Mouse (Mus musculus): ENCODE measurements around the gene 1500011B03Rik.
"Not testable (repeated sequence)": the region's sequence is repeated elsewhere in the genome, so short reads cannot be mapped to it uniquely, and the experiment has no call there.

Gene 1500011B03Rik

DNA sequence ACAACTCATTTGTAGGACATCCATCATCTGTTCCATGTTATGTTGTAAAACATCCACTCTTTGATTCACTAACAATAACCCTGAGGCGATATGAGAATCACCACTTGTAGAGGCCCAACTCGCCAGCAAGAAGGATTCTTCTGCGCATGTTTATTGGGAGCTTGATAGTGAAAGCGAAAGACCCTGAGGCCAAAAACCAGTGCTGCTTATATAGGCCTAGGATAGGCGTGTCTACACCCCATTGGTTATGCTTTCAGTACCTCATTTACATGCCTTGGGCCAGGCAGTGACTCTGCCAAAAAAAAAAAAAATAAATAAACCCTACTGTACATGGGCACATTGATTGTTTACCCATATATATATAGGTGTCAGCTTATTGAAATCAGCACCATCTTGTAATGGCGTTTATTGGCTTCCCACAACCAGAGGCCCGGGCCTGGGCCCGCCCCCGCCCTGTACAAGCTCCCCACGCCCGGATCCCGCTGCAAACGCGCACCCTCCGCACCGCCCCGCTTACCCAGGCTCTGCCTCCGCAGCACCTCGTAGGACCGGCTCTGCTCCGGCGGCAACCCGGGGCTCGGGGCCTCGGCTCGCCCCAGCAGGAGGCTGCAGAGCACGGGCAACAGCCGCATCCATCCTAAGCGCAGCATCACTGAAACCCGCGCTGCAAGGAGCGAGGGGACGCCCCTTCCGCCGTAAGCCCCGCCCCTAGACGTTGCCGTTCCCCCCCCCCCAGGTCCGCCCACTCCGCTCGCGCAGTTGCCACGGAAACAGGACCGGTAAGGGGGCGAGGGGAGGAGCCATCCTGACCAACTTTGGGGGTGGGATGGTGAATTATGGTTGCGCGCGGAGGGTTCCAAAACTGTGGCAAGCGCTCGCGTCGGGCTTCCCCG, at the start of gene 1500011B03Rik:
TSS of gene 1500011B03Rik (minus strand) at position 673 of the 893 bp plus-strand sequence.
- peak; percentile 83 for DNase-seq (ENCODE audit: low read depth, low spot score)

DNA sequence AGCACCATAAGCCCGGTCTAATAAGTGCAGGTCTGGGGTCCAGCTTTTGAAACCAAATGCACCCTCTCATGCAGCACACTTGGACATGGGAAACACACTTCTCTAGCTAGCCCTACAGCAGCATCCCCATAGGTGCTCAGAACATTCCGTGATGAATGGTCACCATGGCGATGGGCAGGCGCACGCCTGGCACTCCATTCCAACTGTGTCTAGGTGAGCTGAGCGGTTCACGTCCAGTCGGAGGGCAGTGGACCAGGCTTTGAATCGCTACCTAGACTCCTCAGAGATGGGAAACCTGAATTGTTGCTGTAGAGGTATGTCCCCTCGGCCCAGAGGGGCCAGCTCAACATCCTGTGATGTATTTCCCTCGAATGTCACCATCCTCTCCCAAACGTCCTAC, 42.0 kb upstream of the 1500011B03Rik start:
- no peak for DNase-seq (ENCODE audit: low read depth, low spot score)

DNA sequence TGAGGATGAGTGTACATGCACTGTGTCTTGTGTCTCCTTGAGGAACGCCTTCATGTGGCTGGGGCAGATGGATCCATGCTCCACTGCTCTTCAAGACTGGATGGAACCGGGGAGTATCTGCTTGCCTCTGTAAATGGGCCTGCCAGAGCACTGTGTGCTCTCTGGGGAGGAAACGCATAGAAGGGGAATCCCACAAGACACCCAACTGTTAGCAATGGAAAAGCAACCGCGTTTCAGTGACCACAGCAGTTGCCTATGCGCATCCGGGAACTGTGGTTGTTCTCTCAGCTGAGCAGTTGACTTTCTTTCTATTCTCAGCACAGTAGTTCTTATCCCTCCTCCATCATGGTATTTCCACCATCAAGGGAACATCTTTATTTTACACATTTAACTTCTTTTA, 41.5 kb upstream of the 1500011B03Rik start:
- no peak for DNase-seq (ENCODE audit: low read depth, low spot score)

DNA sequence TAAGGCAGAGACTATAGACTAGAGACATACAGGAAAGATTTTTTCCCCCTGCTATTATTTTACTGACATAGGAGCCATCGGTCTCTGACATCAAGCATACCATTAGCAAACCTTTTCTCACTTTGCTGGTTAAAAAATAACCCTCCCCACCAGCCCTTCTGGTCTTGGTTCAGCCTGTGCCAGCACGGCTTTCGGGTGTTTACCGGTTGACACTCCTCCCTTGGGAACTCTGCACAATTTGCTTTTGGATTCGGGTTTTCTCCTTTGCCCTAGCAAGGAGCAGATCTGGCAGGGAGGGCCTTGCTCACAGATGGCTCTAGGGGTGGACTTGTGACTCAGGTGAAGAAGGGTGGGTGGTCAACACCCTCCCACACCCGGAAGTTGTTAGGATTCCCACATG, 38.5 kb upstream of the 1500011B03Rik start:
- no peak for DNase-seq (ENCODE audit: low read depth, low spot score)

DNA sequence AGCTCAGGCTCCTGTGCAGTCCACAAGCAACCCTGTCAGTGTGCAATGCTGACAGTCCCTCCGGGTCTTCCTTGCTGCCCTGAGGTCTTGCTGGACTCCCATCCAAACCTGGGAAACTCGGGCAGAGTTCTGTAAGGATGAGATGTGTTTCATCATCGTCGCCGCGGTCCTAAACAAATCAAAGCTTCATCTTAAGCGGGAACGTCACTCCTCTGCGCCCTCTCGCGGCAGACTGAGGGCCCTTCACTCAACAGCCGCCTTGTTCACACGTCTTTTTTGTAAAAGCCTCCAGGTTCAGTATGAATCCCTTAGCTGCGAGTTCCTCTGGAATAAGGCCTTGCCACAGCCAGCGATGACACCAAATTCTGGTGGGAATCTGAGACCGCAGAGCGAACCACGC, 36.0 kb upstream of the 1500011B03Rik start:
- DNase-seq (ENCODE audit: low read depth, low spot score), result peak; percentile 81

DNA sequence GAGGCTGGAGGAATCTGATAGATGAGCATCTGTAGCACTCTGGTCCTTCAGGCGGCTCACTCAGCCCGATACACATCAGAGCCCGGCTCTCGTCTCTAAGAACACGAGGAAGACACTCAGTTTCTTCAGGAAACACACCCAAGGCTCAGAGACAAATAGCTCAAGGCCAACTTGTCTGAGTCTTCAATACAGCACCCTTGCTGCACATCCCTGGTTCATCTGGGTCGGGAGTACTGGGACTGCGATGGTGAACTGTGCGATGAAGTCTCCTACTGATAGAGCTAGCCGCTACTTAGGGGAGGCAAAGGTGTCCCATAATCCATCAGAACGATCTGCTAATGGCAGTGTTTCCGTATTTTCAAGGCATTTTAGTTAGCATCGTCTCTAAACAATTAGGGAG, 35.3 kb upstream of the 1500011B03Rik start, which contains the start of gene Gm9936:
TSS of gene Gm9936 (minus strand) at position 101 of the 400 bp plus-strand sequence.
- DNase-seq (ENCODE audit: low read depth, low spot score), result no peak

DNA sequence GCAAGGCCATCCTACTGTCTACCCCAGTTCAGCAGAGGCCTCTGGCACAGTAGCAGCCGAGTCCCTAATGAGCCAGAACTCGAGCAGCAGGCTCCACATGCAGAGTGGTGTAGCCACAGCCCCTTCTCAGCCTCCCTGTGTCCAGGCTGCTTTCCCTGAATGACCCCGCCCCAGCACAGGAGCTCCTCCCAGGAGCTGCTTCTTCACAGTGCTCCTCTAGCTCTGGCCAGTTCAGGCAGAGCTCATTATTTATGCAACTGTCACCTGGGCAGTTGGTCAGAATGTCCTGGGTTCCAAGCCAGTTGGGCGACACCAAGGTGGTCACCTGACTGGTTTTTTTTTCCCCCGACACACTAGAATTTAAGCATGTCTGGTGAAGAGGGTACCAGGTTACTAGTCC, 30.1 kb upstream of the 1500011B03Rik start, which contains the start of gene 4930519G04Rik:
TSS of gene 4930519G04Rik (plus strand) at position 301 of the 400 bp plus-strand sequence.
- DNase-seq (ENCODE audit: low read depth, low spot score), result not testable (repeated sequence)

DNA sequence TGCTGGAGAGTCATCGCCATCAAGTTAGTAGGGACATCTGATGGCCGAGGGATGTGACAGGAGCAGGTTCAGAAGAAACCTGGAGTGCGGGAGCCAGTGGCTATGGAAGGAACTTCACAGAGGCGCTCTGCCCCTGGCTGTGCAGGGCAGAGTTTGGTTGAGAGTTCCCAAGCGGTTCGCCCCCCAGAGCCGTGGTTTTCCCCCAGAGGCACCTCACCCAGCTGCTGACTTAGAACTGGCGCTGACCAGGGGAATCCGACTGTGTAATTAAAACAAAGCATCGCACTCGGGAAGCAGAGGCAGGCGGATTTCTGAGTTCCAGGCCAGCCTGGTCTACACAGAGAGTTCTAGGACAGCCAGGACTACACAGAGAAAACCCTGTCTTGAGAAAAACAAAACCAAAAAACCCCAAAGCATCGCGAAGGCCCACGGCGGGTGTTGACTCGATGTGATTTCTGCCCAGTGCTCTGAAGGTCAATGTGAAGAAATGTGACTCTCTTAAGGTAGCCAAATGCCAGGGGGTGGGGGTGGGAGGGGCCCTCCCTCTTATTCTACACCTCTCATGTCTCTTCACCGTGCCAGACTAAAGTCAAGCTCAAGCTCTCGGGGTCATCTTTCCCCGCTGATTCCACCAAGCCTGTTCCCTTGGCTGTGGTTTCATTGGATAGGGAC, 28.4 kb upstream of the 1500011B03Rik start:
- no peak for DNase-seq (ENCODE audit: low read depth, low spot score)

DNA sequence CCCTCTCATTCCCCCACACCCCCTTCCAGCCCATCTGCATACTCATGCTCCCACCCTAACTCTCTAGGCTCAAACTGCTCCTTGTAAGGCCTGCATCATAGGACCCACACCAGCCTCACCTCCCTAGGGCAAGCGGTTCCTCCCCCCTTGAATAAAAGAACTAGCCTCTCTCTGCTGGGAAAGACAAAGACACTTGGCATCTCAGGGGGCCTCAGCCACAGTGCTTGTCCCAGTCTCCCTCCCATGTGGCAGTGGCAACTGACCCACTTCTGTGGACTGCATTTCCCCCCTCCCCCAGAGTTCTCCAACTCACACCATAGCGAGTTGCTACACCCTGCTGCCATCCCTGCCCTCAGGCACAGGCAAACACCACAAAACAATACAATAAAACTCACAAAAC, 21.1 kb upstream of the 1500011B03Rik start:
- DNase-seq (ENCODE audit: low read depth, low spot score), result not testable (repeated sequence)

DNA sequence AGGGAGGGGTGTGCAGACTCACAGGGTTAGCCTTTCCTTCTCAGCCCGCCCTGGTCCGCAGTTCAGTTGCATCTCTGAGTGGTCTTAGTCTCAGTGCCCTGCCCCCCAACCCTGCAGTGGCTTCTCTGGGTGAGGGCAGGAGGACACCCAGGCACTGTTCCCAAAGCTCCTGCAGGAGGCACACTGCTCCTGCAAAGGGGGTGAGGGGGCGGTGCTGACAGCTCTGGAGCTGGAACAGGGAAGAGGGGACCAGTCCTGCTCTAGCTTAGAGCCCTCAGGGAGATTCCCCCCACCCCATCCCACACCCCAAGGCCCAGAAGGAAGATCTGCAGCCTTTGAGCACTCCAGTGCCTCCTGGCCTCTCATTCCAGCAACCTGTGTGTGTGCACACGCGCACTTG, 19.4 kb upstream of the 1500011B03Rik start:
- DNase-seq (ENCODE audit: low read depth, low spot score), result no peak

DNA sequence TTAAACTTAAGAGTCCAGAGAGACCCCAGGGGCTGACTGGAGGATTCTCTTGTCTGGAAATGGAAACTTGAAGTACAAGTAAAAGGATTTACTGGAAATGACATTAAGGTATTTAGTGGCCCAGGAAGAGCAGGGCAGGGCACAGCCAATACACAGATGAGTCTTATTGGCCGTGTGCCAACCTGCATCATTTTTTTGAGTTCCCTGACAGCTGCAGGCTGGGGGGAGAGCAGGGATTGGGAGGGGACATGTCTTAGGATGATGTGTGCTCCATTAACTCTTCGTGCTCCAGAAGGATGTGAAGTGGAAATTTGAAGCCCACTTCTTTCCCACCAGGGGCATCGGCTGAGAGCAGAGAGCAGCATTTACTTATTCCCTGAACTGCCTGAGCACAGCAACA, 18.9 kb upstream of the 1500011B03Rik start:
- DNase-seq (ENCODE audit: low read depth, low spot score), result not testable (repeated sequence)

DNA sequence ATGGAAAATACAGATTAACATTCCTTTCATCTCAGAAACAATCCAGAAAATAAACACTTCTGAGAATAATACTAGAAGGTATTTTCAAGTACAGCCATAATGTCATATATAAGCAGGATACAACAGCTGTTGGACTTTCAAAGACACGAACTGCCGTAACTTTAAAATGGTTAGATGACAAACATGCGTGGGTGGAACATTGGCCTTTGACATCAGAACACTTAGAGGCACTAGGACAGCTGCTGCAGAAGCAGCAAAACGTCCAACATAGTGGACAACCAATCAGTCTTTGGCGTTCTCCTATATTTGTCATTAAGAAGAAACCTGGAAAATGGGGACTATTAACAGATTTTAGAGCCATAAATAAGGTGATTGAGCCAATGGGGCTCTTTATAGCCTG, 17.2 kb upstream of the 1500011B03Rik start:
- not testable (repeated sequence) for DNase-seq (ENCODE audit: low read depth, low spot score)

DNA sequence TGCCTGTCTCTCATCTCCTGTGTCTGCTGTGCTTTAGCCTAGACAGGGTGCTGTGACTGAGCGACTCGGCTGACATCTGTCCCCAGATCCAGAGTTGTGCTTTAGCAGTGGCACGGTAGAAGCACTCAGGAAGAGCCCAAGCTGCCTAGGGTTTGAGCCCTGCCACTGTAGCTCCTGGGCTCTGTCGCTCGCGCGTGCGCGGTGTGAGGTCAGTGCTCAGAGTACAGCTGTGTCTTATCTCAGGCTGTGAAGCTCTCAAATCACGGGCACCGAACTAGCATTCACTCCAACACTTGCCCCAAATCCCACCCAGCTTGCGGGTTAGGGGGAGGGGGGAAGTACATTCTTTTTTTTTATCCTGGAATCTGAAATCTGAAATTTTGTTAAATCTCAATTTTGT, 13.6 kb upstream of the 1500011B03Rik start:
- no peak for DNase-seq (ENCODE audit: low read depth, low spot score)

DNA sequence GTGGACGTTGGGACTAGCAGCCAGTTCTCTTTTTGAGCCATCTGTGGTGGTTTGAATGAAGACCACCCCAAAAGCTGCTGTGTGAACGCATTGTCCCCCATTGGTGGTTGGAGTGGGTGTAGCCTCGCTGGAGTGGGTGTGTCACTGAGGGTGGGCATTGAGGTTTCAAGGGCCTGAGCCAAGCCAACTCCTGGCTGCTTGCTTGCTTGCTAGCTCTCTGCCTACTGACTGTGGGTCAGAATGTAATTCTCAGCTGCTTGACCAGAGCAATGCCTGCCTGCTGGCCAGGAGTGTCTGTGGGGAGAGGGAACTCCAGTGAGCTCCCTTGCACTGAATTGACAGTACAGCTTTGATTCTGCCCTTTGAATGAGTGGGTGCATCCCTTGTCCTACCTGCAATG, 6.5 kb upstream of the 1500011B03Rik start:
- DNase-seq (ENCODE audit: low read depth, low spot score), result no peak

DNA sequence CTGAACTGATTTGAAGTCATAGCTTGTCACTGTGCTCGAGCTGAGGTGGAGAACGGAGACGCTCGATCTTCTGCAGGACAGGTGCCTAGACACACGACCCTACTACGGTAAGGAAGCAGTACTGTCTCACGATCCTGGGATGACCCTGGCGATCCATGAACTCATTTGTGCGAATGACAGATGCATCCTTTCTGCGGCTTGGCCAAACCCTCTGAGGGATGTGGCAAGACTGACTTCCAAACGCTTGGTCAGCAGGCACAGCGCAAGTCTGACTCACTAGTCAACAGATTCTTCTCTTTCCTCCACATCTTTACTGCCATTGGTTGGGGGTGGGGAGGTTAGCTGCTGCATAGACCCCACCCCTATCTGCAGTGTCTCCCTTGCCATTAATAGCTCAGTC, 4.2 kb upstream of the 1500011B03Rik start:
- DNase-seq (ENCODE audit: low read depth, low spot score), result no peak

DNA sequence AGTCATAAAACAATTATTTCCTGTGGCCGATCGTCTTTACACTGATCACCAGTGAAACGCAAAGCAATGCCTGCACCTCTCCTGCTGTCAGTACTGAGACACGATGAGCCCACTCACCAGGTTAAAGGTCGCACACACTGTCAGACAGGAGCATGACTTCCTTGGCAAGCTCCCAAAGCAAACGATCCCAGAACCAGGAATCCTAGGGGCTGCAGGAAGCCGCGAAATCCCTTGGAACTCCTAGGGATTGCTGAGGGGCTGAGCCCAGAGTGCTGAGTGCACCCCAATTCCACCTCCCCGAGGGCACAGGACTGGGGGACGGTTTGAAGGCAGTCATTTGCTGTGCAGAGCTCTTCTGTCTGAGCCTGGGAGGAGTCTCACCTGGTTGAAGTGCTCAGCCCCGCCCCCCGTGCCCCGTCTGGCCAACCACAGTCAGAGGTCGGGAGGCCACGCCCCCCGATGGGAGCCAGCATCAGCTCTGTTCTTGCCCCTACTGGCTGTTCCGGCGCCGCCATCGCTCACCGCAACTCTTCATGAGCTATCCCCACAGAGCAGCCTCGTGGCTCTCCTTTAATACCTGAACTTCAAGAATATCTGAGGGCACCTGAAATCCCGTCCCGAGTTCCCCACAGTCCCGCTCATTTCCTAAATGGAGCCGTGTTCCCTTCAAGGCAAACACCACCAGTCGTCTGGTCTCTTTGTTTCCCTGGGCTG, 2.9 kb upstream of the 1500011B03Rik start:
- peak; percentile 86 for DNase-seq (ENCODE audit: low read depth, low spot score)

DNA sequence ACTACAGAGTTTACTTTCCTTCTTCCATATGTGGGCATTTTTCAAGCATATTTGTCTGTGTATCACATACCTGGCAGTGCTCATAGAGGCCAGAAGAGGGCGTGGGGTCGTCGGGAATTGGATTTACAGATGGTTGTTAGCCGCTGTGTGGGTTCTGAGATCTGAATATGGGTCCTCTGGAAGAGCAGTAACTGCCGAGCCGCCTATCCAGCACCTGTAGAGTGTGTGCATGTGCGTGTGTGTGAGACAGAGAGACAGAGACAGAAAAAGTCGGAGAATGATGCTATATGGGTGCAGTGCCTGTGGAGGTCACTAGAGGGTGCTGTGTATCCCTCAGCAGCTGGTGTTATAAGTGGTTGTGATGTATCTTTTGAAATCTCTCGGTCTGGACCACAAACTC, 929 bp upstream of the 1500011B03Rik start:
- no peak for DNase-seq (ENCODE audit: low read depth, low spot score)

DNA sequence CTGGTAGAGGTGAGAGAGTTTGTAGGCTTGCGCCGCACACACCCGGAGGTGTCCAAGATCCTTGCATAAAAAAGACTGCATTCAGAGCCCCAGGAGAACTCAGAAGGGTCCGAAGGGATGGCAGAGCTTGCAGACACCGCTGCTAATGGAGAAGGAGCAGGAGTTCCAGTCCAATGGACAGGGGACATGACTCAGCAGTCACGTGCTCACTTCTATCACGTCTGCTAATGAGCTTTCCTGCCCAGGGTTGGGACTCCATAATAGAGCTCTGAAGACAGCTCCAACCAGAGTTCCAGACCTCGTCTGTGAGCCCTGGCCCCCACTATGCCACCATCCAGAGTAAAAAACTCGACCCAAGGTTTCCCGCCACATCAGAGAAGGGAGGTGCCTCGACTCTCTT, 5.1 kb downstream of the 1500011B03Rik start:
- DNase-seq (ENCODE audit: low read depth, low spot score), result no peak

DNA sequence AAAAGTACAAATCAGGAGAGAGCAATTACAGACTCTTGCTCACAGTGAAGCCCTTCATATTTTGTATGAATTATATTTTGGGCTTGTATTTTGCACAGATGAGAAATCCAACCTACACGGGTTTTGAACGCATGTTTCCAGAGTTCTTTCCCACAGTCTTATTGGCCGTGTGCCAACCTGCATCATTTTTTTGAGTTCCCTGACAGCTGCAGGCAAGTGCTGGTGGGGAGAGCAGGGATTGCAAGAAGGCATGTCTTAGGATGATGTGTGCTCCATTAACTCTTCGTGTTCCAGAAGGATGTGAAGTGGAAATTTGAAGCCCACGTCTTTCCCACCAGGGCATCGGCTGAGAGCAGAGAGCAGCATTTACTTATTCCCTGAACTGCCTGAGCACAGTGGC, 6.7 kb downstream of the 1500011B03Rik start:
- no peak for DNase-seq (ENCODE audit: low read depth, low spot score)

DNA sequence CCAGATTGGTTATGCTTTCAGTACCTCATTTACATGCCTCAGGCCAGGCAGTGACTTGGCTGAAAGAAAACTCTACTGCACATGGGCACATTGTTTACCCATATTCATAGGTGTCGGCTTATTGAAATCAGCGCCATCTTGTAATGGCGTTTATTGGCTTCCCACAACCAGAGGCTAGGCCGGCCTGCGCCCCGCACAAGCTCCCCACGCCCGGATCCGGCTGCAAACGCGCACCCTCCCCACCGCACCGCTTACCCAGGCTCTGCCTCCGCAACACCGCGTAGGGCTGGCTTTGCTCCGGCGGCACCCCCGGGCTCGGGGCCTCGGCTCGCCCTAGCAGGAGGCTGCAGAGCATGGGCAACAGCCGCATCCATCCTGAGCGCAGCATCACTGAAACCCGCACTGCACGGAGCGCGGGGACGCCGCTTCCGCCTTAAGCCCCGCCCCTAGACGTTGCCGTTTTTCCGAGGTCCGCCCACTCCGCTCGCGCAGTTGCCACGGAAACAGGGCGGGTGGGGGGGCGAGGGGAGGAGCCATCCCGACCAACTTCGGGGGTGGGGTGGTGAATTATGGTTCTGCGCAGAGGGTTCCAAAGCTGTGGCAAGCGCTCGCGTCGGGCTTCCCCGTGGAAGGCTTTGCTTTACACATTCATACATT, 9.6 kb downstream of the 1500011B03Rik start:
- peak; percentile 89 for DNase-seq (ENCODE audit: low read depth, low spot score)

DNA sequence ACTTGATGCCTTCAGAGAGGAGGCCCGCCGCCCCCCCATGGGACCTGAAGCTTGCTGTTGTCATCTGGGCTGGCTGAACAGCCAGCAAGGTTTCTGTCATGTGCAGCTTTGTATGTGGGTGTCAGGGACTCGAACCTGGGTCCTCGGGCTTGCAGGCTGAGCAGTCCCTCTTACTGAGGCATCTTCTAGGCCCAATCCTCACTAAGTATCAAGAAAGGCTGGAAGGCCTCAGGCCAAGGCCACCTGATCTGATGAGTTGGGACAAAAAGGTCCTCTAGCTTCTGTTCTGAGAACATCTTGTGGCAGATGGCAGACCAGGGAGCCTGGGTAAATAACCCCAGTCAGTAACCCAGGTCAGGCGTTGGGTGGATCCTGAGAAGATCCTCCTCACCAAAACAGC, 13.4 kb downstream of the 1500011B03Rik start:
- DNase-seq (ENCODE audit: low read depth, low spot score), result no peak

All from forelimb bud, embryonic 11.5 days (tissue).